Mouse (Mus musculus) mesoderm, embryonic 11.5 days (tissue): Measurements from ENCODE around the gene Rnf31.

Experiments used
- DNase-seq: peaks from one replicate; pipeline ENCODE4 v3.0.0-alpha.2; 2012; ENCODE audit warnings: low read depth, low spot score

The Rnf31 gene

DNA sequence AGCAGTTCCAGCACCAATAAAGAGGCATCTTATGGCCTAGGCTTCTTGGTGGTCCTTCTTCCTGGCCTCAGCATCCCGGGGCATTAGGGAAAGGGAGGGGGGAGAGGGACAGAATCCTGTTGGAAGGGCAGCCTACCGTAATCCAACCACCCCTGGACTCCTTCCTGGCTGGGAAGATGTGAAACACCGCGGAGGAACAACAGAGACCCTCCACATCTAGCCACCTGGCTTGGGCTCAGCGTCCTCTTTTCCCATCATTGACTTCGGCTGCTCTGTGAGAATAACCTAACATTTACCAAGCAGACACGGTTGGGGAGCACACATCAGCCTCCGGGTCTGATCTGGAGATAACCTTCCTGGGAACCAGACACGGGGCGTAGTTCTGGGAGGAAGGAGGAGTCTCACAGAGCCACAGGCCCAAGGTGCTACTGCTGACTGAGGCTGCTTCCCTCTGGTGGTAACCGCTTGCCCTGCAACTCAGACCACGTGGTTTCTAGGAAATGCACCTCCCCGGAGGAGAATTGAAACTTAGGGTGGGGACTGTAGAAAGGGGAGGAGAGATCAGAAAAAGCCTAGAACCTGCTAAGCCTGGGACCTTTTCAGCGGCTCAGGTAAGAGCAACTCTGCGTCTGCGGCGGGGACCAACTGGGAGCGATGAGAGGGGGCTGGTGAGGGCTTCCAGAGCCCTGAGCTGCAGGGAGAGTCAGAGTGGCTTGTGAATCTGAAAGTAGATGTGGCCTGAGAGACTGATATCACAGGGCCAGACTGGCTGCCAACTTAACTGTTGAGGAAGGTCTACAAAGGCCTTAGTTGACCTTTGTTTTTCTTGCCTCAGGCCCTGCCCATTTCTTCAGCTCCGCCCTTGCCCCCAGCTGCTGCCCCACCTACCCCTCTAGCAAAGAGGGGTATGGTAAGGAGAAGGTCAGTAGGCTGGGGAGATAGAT lies 12.4 kb downstream of the Rnf31 start:
- DNase-seq = peak; percentile 86

GRCm38 (mm10) chr14:55604823-55605222 lies 13.3 kb downstream of the Rnf31 start:
- no peak for DNase-seq

GRCm38 (mm10) chr14:55605743-55606459 lies 14.4 kb downstream of the Rnf31 start:
- no peak for DNase-seq

GRCm38 (mm10) chr14:55608339-55608738 lies 16.8 kb downstream of the Rnf31 start:
- DNase-seq = no peak

GRCm38 (mm10) chr14:55613346-55613745 lies 21.8 kb downstream of the Rnf31 start:
- DNase-seq = no peak

DNA sequence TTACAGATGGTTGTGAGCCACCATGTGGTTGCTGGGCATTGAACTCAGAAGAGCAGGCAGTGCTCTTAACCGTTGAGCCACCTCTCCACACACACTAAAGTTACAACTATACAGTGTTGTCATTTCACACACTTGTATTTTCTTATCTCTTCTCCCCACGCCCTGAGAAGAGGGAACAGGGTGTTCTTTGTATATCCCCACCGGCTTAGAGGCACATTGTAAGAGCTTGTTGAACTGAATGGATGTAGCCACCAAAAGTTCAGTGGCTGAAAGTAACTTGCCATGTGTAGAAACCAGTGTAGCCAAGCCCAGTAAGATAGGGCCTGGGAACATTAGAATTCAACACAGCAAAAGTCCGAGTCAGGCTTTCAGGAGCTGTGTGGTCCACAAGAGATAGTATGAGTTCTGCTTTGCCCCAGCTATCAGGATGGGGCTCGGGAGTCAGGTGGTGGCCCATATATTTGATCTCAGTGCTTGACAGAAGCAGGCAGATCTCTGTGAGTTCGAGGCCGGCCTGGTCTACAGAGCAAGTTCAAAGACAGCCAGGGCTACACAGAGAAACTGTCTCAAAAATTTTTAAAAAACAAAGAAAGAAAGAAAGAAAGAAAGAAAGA lies 23.2 kb downstream of the Rnf31 start:
- no peak for DNase-seq

DNA sequence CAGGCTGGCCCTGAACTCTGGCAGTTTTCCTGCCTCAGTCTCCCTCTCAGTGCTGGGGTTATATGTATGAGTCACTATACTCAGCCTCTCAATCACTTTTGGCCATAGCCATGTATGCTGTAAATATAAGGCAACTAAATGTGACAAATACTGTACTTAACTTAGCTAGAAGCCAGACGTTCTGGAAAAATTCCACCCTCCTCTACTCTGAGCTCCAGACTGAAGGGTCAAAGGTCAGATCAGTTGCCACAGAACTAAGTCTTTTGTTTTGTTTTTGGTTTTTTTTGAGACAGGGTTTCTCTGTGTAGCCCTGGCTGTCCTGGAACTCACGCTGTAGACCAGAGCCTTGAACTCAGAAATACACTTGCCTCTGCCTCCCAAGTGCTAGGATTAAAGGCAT lies 24.4 kb downstream of the Rnf31 start:
- DNase-seq = no peak

- DNase-seq = no peak
These were observed 25.3 kb downstream of the Rnf31 start for GRCm38 (mm10) chr14:55616844-55617243.

- DNase-seq = peak; percentile 14
These were observed 26.3 kb downstream of the Rnf31 start, which contains the start of gene Rec8 for GRCm38 (mm10) chr14:55617822-55618221. TSS of gene Rec8 (plus strand) at chr14:55618037.

DNA sequence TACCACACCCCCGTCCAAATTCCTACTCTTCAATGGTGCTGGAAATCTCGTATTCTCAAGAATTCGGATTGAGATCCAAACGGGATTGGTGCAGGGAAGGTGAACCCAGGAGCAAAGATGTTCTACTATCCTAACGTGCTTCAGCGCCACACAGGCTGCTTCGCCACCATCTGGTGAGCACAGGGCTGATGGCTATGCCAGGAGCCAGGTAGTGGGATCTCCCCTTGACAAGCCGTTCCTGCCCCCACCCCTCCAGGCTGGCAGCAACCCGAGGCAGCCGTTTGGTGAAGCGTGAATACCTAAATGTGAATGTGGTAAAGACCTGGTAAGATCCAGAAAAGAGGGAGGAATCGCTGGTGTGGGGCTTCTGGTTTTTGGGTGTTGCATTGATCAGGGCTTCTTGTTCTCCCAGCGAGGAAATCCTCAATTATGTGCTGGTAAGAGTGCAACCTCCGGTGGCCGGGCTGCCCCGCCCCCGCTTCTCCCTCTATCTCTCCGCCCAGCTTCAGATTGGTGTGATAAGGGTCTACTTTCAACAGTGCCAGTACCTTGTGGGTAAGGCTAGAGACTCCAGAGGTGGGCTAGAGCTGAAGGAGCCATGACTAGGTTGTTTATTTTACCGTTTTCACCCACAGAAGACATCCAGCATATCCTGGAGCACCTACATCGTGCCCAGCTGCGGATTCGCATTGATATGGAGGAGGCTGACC lies 27.1 kb downstream of the Rnf31 start:
- DNase-seq = no peak

DNA sequence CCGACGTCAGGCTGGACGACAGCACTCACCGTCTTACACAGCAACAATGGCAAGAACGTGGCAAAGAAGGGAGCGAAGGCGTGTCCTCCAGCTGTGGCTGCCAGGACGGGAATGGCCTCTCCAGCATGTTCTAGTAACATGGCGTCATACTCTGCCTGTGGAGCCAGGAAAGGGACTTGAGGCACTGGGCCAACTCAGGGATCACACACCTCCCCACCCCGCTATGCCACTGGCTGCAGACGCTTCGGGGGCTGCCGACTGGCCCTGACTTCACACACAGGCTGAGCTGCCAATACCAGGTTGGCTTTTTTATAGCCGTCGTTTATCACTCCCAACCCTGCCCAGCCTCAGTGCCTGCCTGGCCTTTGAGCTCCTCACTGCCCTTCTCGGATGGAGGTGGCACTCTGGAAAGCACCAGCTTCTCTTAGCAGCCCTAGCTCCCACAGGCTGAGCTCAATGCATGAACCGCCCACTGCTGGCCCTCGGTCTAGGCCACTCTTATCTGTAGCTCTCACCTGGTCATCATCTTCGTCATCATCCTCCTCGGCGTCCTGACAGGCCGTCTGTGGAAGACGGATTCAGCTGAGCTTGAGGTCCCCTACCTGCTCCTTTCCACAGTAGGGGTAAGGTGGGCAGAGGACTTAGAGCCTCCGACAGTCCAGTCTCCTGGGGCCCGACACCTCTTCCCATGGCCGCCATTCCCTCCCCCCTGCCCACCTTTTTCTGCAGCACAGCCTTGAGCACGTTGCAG lies 36.7 kb downstream of the Rnf31 start:
- DNase-seq = no peak

DNA sequence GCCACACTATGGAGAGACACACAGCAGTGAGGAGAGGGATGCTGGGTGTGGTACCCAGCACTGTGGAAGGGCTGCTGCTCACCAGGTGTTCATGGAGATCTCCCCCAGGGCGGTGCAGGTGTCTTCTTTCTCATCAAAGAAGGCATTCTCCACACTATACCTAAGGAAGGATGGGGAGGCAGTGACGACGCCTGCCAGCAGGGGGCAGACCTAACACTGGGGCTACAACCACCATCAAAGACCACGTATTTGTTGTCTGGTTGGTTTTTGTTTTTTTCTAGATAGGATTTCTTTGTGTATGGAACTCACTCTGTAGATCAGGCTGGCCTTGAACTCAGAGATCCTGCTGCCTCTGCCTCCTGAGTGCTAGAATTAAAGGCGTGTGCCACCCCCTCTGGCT lies 37.8 kb downstream of the Rnf31 start:
- DNase-seq = peak; percentile 24

GRCm38 (mm10) chr14:55634874-55635522 lies 43.5 kb downstream of the Rnf31 start:
- peak; percentile 25 for DNase-seq

DNA sequence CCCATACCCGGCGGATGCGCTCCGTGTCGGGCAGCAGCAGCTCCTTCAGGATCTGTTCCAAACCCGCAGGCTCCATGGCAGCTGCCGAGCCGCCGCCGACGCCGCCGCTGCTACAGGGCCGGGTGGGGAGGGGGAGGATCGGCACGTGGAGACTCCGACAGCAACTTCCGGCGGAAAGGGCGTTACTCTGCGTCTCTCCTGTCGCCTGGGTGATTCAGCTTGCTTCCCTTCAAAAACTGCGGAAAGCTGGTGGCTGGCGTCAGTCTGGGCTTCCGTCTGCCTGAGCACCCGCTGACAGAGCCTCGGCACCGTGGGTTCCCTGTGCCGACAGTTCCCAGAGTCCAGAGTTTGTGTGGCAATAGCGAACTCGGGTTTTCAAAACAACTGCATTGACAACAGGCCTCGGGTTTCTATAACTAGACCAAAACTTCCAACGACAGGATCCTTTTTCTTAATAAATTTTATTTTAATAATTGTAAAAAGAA lies 44.1 kb downstream of the Rnf31 start, which contains the start of gene Ipo4:
TSS of gene Ipo4 (minus strand) at position 435 of the 485 bp plus-strand sequence.
- DNase-seq = peak; percentile 90

GRCm38 (mm10) chr14:55637795-55638194 lies 46.3 kb downstream of the Rnf31 start, which contains the start of gene Gm49378:
TSS of gene Gm49378 (minus strand) at chr14:55637895.
- DNase-seq = no peak

- DNase-seq = no peak
These were observed 49.3 kb downstream of the Rnf31 start for GRCm38 (mm10) chr14:55640816-55641215.

GRCm38 (mm10) chr14:55641291-55641690 lies 49.8 kb downstream of the Rnf31 start:
- DNase-seq = no peak

DNA sequence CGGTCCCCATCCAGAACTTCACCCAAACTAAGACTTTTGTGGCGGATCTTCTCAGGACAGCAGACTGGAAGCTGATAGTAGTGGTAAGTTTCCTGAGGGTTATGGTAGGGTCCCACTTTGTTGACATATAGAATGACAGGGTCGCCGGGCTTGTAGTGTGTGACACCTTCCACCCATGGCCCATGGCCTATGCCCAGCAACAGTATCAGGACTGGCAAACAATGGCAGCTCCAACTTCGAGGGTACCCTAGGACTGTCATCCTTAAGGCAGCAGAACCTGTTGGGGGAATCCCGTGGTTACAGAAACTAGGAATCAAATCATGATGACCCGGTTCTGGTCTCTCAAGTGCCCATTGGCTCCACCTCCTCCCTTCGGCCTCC lies 51.2 kb downstream of the Rnf31 start:
- no peak for DNase-seq

DNA sequence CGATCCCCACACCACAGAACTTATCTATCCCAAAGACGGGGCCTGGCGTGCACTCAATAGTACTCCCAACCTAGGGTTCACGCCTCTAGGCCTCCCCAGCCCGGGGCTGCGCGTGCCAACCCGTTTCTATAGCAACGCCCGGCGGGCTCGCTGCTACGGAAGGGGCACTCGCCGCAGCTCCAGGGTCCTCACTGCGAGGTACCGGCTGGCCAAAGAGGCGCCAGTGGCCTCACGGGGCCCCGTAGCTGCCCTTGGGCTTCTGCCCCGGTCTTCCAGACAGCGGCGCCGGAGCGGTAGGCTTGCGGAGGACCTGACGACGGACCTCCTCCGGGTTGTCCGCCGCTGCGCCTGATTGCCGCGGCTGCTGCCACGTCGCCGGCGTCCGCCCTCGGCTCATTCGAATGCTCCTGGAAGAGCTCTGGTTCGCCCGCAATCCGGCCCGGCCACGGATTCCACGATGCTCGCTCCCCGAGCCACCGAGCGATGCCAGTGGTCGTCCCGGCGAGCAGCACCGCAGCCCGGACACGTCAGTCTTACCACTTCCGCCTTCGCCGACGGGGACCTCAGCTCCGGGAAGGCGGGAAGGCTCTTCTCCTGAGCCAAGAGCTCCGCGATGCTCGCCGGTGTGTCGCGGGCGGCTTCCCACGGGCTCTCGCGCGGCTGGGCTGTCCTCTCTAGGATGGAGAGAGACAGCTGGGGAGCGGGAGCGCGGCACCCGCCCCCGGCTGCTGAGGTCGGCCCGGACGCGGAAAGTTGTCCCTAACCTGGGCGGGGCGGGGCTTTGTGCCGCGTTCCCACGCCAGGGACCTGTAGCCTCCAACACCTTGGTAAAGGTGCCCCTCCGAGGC lies 51.8 kb downstream of the Rnf31 start, which contains the start of gene Tm9sf1:
TSS of gene Tm9sf1 (minus strand) at position 747 of the 848 bp plus-strand sequence.
- peak; percentile 75 for DNase-seq
